Mouse (Mus musculus) myocyte (in vitro differentiated cells): ENCODE measurements around the gene Scarb1.

Experiments used
- MAX ChIP-seq: IDR thresholded peaks from one replicate; pipeline ENCODE4 v1.6.1; 2011; ENCODE audit warnings: low read depth, mild to moderate bottlenecking, control low read depth
- MYOD1 ChIP-seq, 3 experiments: IDR thresholded peaks; one replicate each; pipeline ENCODE4 v1.6.1; 2011; ENCODE audit warnings: control low read depth in 2 of 3, low read depth in 2 of 3, mild to moderate bottlenecking in 2 of 3, moderate library complexity in 1 of 3; ENCODE audit not compliant: insufficient read length in 2 of 3, control insufficient read depth in 1 of 3
- POLR2A ChIP-seq: IDR thresholded peaks from one replicate; pipeline ENCODE4 v1.6.1; 2011; ENCODE audit warnings: low read depth, mild to moderate bottlenecking, control low read depth, moderate library complexity; ENCODE audit not compliant: insufficient read length

DNA sequence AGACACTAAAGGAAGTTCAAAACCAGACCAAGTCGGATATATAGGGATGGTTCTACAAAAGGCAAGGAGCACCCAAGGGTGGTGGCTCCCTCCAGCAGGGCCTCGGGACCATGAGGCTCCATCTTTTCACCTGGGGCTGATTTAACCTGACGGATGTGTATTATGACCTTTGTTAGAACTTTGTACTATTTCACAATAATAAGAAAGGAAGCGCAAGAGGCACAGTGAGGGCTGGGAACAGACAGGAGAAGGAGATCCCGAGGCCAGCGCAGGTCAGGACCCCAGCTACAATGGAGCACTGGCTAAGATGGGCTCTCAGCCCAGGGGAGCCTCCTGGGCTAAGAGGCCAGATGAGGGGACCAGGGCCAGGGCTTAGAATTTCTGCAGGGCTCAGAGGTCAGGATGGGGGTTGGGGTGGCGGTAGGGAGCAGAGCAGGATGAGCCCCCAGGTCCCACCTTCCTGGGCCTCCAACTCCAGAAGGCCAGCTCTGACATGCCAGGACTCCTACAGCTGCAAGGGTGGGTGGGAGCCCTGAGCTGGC, 16.9 kb downstream of the Scarb1 start:
- TF ChIP-seq POLR2A: no peak
- no peak for TF ChIP-seq MAX
- no peak for TF ChIP-seq MYOD1 (IDR thresholded peaks at IDR 0.05; ENCODE audit: control insufficient read depth in 1 of 3, insufficient read length in 2 of 3, low read depth in 2 of 3)
